Mouse (Mus musculus): ENCODE measurements around the gene Naa40.
A peak's percentile ranks its signal among the peaks of the same experiment; 100 is the strongest.

The Naa40 gene

GRCm38 (mm10) chr19:7217162-7217925 is 23.6 kb downstream of the Naa40 start, which contains the start of gene Cox8a:
Gene Cox8a (minus strand): TSS chr19:7217616.
- DNase-seq (ENCODE audit: extremely low read depth, insufficient read length, low spot score): peak; percentile 95

GRCm38 (mm10) chr19:7214484-7214883 is 26.5 kb downstream of the Naa40 start:
- no peak for DNase-seq (ENCODE audit: extremely low read depth, insufficient read length, low spot score)

DNA sequence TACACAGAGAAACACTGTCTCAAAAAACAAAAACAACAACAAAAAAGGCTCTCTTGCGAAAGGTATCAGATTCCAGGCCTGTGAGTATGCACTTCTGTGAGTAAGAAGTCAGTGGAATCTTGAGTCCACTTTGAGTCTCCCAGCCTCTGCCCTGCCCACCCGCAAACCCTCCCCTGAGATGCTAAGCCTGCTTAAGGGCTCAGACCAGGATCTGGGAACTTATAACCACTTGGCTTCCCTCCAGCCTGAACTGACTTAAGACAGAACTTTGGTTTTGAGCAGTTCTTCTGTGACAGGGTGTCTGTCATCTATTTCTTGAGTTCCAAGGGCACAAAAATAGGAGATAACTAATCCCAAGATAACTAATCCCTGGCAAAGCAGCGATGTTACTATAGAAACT is 28.0 kb downstream of the Naa40 start:
- no peak for DNase-seq (ENCODE audit: extremely low read depth, insufficient read length, low spot score)

GRCm38 (mm10) chr19:7212216-7212615 is 28.8 kb downstream of the Naa40 start:
- DNase-seq (ENCODE audit: extremely low read depth, insufficient read length, low spot score): no peak

- no peak for DNase-seq (ENCODE audit: extremely low read depth, insufficient read length, low spot score)
Measured at GRCm38 (mm10) chr19:7209907-7210646, 30.9 kb downstream of the Naa40 start.

DNA sequence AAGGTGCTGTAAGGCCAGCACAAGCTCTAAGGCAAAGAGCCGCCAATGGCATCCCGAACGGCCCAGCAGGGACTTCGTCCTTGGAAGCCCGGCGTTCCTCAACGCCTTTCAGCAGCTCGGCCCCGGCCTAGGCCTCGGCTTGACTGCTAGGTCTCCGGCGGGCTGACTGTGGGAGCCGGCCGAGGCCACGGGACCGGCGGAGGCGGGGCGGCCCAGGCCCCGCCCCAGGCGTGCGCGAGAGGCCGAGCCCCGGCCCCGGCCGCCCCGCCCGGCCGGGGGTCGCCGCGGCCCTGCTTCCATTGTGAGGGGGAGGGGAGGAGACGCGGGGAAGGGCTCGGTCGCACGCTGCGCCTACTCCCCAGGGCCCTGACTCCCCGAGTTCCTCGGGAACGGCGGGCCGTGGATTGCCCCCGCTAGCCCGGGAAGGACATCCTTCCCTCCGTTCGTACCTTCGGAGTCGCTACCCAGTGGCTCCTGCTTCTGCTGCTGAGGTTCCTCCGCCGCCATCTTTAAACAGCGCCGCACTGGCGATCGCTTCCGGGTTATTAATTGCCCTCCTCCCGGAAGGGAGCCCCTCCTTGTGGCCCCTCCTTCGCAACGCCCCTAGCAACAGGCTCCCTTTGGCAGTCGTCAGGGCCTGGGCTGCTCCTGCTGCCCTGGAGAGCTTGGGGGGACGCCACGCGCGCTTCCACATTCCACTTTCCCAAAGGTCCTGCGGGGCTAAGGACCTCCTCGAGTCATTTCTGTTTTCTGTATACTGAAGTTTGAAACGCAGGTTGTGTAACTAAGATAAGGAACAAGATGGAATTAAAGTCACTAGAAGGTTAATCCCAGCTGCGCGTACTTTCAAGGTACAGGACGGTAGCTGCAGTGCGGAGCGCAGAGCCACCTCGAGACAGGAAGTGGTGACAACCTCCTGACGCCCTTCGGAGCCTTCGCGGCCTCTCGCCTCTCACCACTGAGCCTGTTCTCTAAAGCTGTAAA is 34.9 kb downstream of the Naa40 start, which contains the start of gene Otub1:
Gene Otub1, minus strand, starts transcription at position 564 of the 984 bp plus-strand sequence.
- DNase-seq (ENCODE audit: extremely low read depth, insufficient read length, low spot score): peak; percentile 90

DNA sequence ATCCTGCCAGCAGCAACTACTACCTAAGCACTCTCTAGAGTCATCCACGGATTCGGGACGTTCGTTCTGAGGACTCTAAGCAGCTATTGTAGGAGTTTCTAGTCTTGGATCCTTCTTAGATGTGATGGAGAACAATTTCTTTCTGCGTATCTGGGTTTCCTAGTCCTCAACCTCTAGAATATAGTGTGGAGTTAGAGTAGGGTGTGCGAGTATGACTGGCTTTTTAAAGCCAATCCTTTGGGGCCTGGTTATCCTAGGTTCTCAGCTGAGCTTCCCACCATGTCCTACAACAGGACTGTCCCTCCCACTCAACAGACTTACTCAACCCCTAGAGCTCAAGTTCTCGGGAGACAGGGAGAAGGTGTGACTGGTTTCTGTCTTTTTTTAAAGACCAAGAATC is 35.7 kb downstream of the Naa40 start:
- DNase-seq (ENCODE audit: extremely low read depth, insufficient read length, low spot score): no peak

- DNase-seq (ENCODE audit: extremely low read depth, insufficient read length, low spot score): no peak
Measured at GRCm38 (mm10) chr19:7204898-7205297, 36.1 kb downstream of the Naa40 start.

- DNase-seq (ENCODE audit: extremely low read depth, insufficient read length, low spot score): no peak
Measured at GRCm38 (mm10) chr19:7200427-7200826, 40.6 kb downstream of the Naa40 start.

- DNase-seq (ENCODE audit: extremely low read depth, insufficient read length, low spot score): no peak
Measured at GRCm38 (mm10) chr19:7199089-7199488, 41.9 kb downstream of the Naa40 start.

DNA sequence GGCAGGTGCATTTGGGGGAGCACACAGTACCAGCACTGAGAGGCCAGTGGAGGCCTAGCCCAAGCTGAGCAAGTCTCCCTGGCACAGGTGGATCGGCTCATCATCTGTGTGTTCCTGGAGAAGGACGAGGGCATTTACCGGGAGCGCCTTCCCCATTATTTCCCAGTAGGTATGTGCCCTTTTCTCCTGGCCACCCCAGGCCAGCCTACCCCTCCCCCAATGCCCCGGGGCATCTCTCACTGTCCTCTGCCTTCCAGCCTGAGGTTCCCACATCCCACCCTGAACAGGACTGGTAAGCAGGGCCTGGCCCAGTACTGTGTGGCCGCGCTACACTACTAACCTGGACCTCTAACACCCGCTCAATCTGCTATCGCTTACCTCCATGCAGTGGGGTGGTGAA is 43.5 kb downstream of the Naa40 start:
- DNase-seq (ENCODE audit: extremely low read depth, insufficient read length, low spot score): no peak

DNA sequence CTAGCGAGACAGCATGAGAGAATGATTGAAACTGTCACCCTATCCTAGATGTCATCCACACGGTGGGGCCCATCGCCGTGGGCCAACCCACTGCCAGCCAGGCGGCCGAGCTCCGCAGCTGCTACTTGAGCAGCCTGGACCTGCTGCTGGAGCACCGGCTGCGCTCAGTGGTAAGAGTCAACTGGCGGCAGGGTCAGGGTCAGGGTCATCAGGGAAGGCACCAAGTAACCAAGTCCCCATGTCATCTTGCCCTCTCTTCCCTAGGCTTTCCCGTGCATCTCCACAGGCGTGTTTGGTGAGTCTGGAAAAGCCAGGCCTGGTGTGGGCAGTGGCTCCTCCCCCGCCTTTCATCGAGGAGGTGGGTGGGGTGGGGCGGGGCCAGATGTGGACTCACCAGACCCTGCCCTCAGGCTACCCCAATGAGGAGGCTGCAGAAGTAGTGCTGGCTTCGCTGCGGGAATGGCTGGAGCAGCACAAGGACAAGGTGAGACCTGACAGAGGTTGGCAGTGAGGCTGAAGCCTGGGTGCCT is 44.2 kb downstream of the Naa40 start:
- DNase-seq (ENCODE audit: extremely low read depth, insufficient read length, low spot score): no peak

DNA sequence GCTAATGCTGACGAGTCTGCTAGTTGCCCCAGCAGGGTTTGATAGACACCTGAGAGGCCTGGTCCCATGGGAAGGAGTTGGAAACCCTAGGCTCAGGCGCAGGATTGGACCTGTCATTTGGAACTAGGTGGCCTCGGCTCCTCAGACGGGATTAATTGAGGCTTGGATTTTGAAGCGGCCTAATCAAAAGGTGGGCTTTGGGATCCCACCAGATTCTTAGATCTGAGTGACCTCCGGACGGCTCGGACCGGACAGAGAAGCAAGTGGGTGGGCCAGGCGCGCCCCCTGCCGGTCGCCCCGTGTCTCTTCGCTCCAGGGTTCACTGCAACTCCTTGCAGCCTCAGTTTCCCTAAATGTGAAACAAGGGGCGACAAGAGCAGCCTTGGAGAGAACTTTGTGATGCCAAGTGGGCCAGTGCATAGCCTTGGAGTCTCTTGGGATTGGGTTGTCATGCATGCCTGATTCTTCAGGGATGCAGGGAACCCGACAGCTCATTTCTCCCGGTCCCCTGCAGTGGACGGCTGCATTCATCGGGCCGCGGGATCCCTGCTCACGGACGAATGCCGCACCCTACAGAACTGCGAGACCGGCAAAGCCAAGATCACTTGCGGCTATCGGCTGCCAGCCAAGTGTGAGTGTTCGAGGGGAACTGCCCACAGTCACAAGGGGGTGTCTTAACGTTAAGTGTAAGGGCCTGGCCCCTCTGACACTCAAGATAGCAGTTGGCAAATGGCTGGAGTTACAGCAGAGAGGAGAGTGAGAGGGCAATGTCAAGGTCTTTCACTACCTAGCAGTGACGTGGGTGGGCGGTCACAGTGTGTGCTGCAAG is 44.9 kb downstream of the Naa40 start:
- peak; percentile 28 for DNase-seq (ENCODE audit: extremely low read depth, insufficient read length, low spot score)

DNA sequence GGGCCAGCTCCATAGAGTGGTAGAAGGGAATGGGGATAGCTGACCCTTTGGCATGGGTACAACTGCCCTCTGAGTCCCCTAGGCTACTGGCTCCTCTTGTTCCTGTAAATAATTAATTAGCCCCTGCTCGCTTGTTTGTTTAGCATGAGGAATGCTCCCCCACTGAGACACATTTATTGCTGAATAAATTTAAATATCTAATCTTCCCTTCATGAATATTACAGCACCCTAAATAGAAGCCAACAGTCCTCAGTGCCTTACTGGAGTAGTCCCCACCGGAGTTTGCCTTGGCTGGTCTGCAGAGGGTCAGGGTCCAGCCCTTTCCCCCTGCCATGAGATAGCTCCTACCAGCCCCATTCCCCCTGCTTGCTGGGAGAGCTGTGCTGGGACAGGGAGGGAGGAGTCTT is 48.4 kb downstream of the Naa40 start:
- DNase-seq (ENCODE audit: extremely low read depth, insufficient read length, low spot score): no peak

DNA sequence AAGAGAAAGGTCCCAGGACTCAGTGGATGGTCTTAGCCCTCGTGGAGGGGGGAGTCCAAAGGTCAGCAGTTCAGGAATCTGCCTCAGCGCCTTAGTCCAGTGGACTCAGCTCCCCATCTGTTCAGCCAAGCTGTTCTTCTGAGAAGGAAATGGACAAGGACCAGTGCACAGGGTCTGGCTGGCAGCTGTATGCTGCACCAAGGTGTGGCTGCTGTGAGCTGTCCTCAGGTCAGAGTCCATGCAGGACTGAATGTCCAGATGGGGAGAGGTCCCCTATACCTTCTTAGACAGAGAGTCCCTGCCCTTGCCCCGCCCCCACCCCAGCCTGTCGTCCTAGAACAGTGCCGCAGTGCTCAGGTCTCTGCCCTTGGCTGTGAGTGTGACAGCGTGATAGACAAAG is 49.3 kb downstream of the Naa40 start:
- DNase-seq (ENCODE audit: extremely low read depth, insufficient read length, low spot score): no peak

DNA sequence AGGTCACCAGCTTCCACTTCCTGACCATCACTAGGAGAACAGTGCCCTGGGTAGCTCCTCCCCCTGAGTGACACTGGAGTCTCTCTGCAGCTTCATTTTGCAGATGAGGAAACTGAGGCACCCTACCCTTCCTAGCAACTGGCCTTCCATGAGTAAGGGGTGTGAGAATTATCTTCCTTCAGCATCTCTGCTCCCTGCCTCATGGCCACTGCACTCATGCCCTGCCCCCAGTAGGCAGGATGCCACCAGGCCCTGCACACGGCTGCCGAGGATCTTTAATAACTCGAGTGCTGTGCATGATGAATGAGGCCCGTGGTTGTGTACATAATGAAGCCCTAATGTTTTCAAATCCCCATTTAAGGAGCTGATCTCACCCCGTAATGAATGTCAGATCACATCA is 50.0 kb downstream of the Naa40 start:
- DNase-seq (ENCODE audit: extremely low read depth, insufficient read length, low spot score): no peak

- DNase-seq (ENCODE audit: extremely low read depth, insufficient read length, low spot score): no peak
Measured at GRCm38 (mm10) chr19:7189026-7189425, 52.0 kb downstream of the Naa40 start.

- no peak for DNase-seq (ENCODE audit: extremely low read depth, insufficient read length, low spot score)
Measured at GRCm38 (mm10) chr19:7187157-7187556, 53.8 kb downstream of the Naa40 start.

DNA sequence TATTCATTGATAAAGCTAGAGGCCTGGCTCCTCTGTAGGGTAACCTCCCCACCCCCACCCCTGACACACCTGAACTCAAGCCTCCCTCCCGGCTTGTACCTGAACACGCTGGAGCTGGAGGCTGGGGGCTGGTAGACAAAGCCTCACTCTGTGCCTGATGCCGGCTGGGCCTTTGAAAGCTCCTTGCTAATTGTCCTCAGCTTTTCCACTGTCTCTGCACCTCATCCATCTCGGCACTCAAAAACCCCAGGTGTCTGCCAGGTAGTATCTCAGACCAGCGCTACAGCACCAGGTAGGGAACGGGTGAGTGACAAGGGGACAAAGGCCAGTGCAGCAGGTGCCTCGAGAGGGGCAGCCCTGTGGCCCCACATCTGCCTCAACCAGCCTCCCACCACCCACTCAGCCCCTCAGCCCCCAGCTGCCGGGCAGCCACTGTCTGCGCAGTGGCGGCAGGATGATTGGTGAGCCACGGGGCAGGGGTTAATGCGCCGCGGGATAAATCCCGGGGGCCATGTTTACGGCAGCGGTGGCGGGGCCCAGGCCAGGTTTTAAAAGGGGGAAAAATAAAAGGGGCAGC is 55.2 kb downstream of the Naa40 start:
- no peak for DNase-seq (ENCODE audit: extremely low read depth, insufficient read length, low spot score)

Data from 3134 (cell line).